Mouse (Mus musculus): ENCODE measurements around the gene Cdc42ep2. TPM values are rescaled to one million over a fixed set of nuclear protein-coding genes. Genes with fewer than 3 reads are reported as not detected.
A peak's percentile ranks its signal among the peaks of the same experiment; 100 is the strongest.

Cdc42ep2 gene
- total RNA-seq, 1 experiment = 0.76 TPM

DNA sequence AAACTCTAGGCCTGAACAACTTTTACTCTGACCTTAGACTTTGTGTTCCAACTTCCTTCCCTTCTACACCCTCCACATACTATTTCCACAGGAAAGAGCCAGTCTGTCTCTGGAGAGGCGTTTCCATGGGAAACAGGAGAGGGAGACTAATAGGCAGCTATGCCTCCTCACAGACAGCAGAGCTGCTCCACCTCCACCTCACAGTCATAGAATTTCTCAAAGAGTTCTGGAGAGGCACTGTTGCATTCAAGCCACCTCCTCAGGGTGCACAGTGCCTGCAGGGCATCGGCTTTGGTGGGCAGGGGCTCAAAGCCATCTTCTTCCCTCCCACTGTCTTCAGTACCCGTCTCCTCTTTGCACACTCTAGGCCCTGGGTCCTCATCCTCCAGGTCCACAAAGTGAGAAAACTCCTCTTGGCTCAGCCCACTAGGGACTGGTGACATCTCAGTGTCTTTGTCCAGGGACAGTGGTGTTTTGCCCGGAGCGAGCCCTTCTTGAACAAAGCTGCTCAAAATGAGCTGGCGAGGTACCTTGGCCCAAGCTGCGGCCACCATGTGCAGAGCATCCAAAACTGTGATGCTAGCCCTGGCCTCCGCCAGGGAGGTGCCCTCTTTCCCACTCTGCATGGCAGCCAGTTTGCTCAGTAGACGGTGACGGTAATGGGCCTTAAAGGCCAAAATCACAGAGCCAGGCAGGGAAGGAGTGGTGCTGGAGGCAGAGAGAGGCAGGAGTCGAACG, 32.9 kb downstream of the Cdc42ep2 start:
- in situ Hi-C loops (cut with MboI; ENCODE audit: low sequenced_read_pairs in 2 of 2, unreplicated experiment in 2 of 2) = no loop called here
- Histone ChIP-seq H3K27ac (ENCODE audit: insufficient read depth, low read depth, low read length, poor library complexity, severe bottlenecking) (no peak overlapping the region), H3K9me3 (ENCODE audit: control insufficient read depth, insufficient read depth, low read depth, low read length) (no peaks in the 10 kb centered on the region), H3K4me3 (ENCODE audit: insufficient read depth in 1 of 2, low read depth in 1 of 2, low read length in 2 of 2, poor library complexity in 1 of 2, severe bottlenecking in 1 of 2) (no peak overlapping the region), H3K36me3 (ENCODE audit: control insufficient read depth, insufficient read depth, low read length, poor library complexity, severe bottlenecking) (peaks cover 4% of the 10 kb centered on the region; the same call in 1 of the 2 replicates), H3K4me1 (ENCODE audit: control insufficient read depth in 2 of 2, insufficient read depth in 2 of 2, low read length in 2 of 2, poor library complexity in 1 of 2) (peaks cover 0 to 7% of the 10 kb centered on the region in 2 experiments; a peak in 1 of 4 replicates), H3K9ac (ENCODE audit: insufficient read depth, low read depth, low read length, poor library complexity, severe bottlenecking) (no peak overlapping the region)
- TF ChIP-seq ZC3H11A (IDR thresholded peaks at IDR 0.05; ENCODE audit: borderline replicate concordance, low read depth, low read length) (no peak), CHD2 (IDR thresholded peaks at IDR 0.05; ENCODE audit: low read depth, low read length) (no peak), MAFK (IDR thresholded peaks at IDR 0.05; ENCODE audit: insufficient read depth, low read depth, low read length) (no peak), ZNF384 (IDR thresholded peaks at IDR 0.05; ENCODE audit: low read depth, low read length) (no peak), HCFC1 (IDR thresholded peaks at IDR 0.05; ENCODE audit: borderline replicate concordance, insufficient read depth, low read length) (no peak)
- DNase-seq (ENCODE audit: low read depth, low spot score) = no peak

DNA sequence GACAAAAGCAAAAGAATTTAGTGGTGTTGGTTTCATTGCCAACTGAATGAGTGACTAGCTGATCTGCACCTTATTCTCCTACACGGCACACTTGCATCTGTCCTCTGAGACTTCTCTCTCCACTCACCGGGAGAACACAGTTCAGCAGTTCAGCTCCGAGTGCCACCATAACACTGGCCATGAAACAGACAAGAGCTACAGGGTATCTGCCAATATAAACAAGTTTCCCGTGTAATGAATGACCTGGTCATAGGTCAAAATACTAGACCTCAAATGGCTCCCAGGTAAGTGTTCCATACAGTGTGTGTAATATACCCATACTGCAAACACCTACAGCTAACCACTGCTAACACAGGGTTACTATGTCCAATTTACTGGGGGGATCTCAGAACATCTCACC, 35.4 kb downstream of the Cdc42ep2 start:
- H3K27ac ChIP-seq (ENCODE audit: insufficient read depth, low read depth, low read length, poor library complexity, severe bottlenecking) = no peak overlapping the region
- peaks cover 0 to 11% of the 10 kb centered on the region in 2 experiments; a peak in 1 of 4 replicates for H3K4me1 ChIP-seq (ENCODE audit: control insufficient read depth in 2 of 2, insufficient read depth in 2 of 2, low read length in 2 of 2, poor library complexity in 1 of 2)
- in situ Hi-C loops (cut with MboI; ENCODE audit: low sequenced_read_pairs in 2 of 2, unreplicated experiment in 2 of 2) = no loop called here
- peaks cover 4% of the 10 kb centered on the region; the same call in 1 of the 2 replicates for H3K36me3 ChIP-seq (ENCODE audit: control insufficient read depth, insufficient read depth, low read length, poor library complexity, severe bottlenecking)
- DNase-seq (ENCODE audit: low read depth, low spot score) = no peak
- H3K9me3 ChIP-seq (ENCODE audit: control insufficient read depth, insufficient read depth, low read depth, low read length) = no peaks in the 10 kb centered on the region
- H3K4me3 ChIP-seq (ENCODE audit: insufficient read depth in 1 of 2, low read depth in 1 of 2, low read length in 2 of 2, poor library complexity in 1 of 2, severe bottlenecking in 1 of 2) = no peak overlapping the region
- TF ChIP-seq ZC3H11A (IDR thresholded peaks at IDR 0.05; ENCODE audit: borderline replicate concordance, low read depth, low read length) (no peak), CHD2 (IDR thresholded peaks at IDR 0.05; ENCODE audit: low read depth, low read length) (no peak)
- no peak overlapping the region for H3K9ac ChIP-seq (ENCODE audit: insufficient read depth, low read depth, low read length, poor library complexity, severe bottlenecking)

DNA sequence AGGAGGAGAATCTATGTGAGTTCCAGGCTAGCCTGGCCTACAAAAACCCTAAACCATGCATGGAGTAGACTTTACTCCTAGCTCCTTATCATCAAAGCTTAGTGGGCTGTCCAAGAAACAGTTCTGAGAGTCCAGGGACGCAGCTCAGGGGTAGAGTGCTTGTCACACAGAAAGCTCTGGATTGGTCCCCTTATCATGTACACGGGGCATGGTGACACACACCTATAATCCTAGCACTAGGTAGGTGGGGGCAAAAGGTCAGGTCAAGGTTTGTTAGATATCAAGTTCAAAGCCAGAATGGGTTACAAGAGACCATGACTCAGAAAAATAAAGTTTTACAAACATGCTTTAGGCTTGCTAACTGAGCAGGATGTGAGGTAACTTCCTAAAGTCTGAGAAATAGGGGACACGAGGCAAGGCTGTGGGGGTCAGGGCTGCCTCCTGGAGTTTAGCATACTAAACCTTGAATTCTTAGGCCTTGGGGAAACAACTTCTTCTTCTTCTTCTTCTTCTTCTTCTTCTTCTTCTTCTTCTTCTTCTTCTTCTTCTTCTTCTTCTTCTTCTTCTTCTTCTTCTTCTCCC, 37.3 kb downstream of the Cdc42ep2 start:
- Histone ChIP-seq H3K9me3 (ENCODE audit: control insufficient read depth, insufficient read depth, low read depth, low read length) (no peaks in the 10 kb centered on the region), H3K27ac (ENCODE audit: insufficient read depth, low read depth, low read length, poor library complexity, severe bottlenecking) (no peak overlapping the region), H3K36me3 (ENCODE audit: control insufficient read depth, insufficient read depth, low read length, poor library complexity, severe bottlenecking) (peaks cover 4% of the 10 kb centered on the region; the same call in 1 of the 2 replicates), H3K4me3 (ENCODE audit: insufficient read depth in 1 of 2, low read depth in 1 of 2, low read length in 2 of 2, poor library complexity in 1 of 2, severe bottlenecking in 1 of 2) (no peak overlapping the region), H3K4me1 (ENCODE audit: control insufficient read depth in 2 of 2, insufficient read depth in 2 of 2, low read length in 2 of 2, poor library complexity in 1 of 2) (peaks cover 0 to 6% of the 10 kb centered on the region in 2 experiments; a peak in 1 of 4 replicates), H3K9ac (ENCODE audit: insufficient read depth, low read depth, low read length, poor library complexity, severe bottlenecking) (no peak overlapping the region)
- TF ChIP-seq MAFK (IDR thresholded peaks at IDR 0.05; ENCODE audit: insufficient read depth, low read depth, low read length) (no peak), ZNF384 (IDR thresholded peaks at IDR 0.05; ENCODE audit: low read depth, low read length) (no peak), HCFC1 (IDR thresholded peaks at IDR 0.05; ENCODE audit: borderline replicate concordance, insufficient read depth, low read length) (no peak), ZC3H11A (IDR thresholded peaks at IDR 0.05; ENCODE audit: borderline replicate concordance, low read depth, low read length) (no peak), CHD2 (IDR thresholded peaks at IDR 0.05; ENCODE audit: low read depth, low read length) (no peak)
- no peak for DNase-seq (ENCODE audit: low read depth, low spot score)
- in situ Hi-C loops (cut with MboI; ENCODE audit: low sequenced_read_pairs in 2 of 2, unreplicated experiment in 2 of 2) = no loop called here

DNA sequence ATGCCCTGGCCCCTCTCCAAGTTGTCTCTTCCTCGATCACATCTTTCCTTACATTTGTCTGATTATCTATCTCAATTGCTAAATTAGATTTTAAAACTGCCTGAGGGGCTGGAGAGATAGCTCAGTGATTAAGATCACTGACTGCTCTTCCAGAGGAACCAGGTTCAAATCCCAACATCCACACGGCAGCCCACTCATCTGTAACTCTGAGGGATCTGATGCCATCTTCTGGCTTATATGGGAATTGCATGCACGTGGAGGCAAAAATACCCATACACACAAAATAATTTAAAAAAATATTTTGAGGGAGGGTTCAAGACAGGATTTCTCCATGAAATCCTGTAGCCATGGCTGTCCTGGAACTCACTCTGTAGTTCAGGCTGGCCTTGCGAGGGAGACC, 38.8 kb downstream of the Cdc42ep2 start:
- TF ChIP-seq ZC3H11A (IDR thresholded peaks at IDR 0.05; ENCODE audit: borderline replicate concordance, low read depth, low read length) (peak; percentile 67; the same call in 1 of the 2 replicates), CHD2 (IDR thresholded peaks at IDR 0.05; ENCODE audit: low read depth, low read length) (no peak)
- peaks cover 0 to 6% of the 10 kb centered on the region in 2 experiments; a peak in 1 of 4 replicates for H3K4me1 ChIP-seq (ENCODE audit: control insufficient read depth in 2 of 2, insufficient read depth in 2 of 2, low read length in 2 of 2, poor library complexity in 1 of 2)
- in situ Hi-C loops (cut with MboI; ENCODE audit: low sequenced_read_pairs in 2 of 2, unreplicated experiment in 2 of 2) = no loop called here
- no peaks in the 10 kb centered on the region for H3K9me3 ChIP-seq (ENCODE audit: control insufficient read depth, insufficient read depth, low read depth, low read length)
- H3K36me3 ChIP-seq (ENCODE audit: control insufficient read depth, insufficient read depth, low read length, poor library complexity, severe bottlenecking) = no peaks in the 10 kb centered on the region
- H3K4me3 ChIP-seq (ENCODE audit: insufficient read depth in 1 of 2, low read depth in 1 of 2, low read length in 2 of 2, poor library complexity in 1 of 2, severe bottlenecking in 1 of 2) = no peak overlapping the region
- no peak for DNase-seq (ENCODE audit: low read depth, low spot score)
- no peak overlapping the region for H3K9ac ChIP-seq (ENCODE audit: insufficient read depth, low read depth, low read length, poor library complexity, severe bottlenecking)
- no peak overlapping the region for H3K27ac ChIP-seq (ENCODE audit: insufficient read depth, low read depth, low read length, poor library complexity, severe bottlenecking)
